Mouse (Mus musculus): ENCODE measurements around the gene Mrpl21. TPM values are rescaled to one million over a fixed set of nuclear protein-coding genes. Genes with fewer than 3 reads are reported as not detected.

Gene Mrpl21
- polyA plus RNA-seq, 1 experiment from 2014 or later: 87.2 TPM

- Histone ChIP-seq H3K27ac (replicated peaks) (no peak overlapping the region), H3K27me3 (ENCODE audit: control insufficient read depth, insufficient read depth, low read length) (no peaks in the 10 kb centered on the region), H3K4me3 (ENCODE audit: low read depth, low read length) (no peak overlapping the region), H3K9ac (ENCODE audit: low read length) (no peak overlapping the region), H3K4me2 (replicated peaks; ENCODE audit: low read depth) (no peak overlapping the region), H3K4me1 (replicated peaks; ENCODE audit: control insufficient read depth, insufficient read depth) (peaks cover 3% of the 10 kb centered on the region; the same call in 1 of the 2 replicates), H3K9me3 (ENCODE audit: control insufficient read depth, low read length) (no peaks in the 10 kb centered on the region), H3K36me3 (ENCODE audit: control insufficient read depth, insufficient read depth, low read length) (no peaks in the 10 kb centered on the region)
- 38% methylated on average over 1 of the region's 1 CpGs for WGBS
- DNase-seq (ENCODE audit: low spot score) (no peak), ATAC-seq (ENCODE audit: low FRiP score, low TSS enrichment) (peak; percentile 67)
- TF ChIP-seq EP300 (optimal IDR thresholded peaks at IDR 0.05) (no peak), CTCF (IDR thresholded peaks at IDR 0.05; ENCODE audit: low read depth) (no peak)
Observed at GRCm38 (mm10) chr19:3335917-3336316, 53.2 kb downstream of the Mrpl21 start.

GRCm38 (mm10) chr19:3336485-3337255, 54.0 kb downstream of the Mrpl21 start:
- peaks cover 3% of the 10 kb centered on the region; the same call in 1 of the 2 replicates for H3K4me1 ChIP-seq (replicated peaks; ENCODE audit: control insufficient read depth, insufficient read depth)
- no peak overlapping the region for H3K4me3 ChIP-seq (ENCODE audit: low read depth, low read length)
- no peak for TF ChIP-seq EP300 (optimal IDR thresholded peaks at IDR 0.05)
- TF ChIP-seq CTCF (IDR thresholded peaks at IDR 0.05; ENCODE audit: low read depth): no peak
- H3K9me3 ChIP-seq (ENCODE audit: control insufficient read depth, low read length): no peaks in the 10 kb centered on the region
- ATAC-seq (ENCODE audit: low FRiP score, low TSS enrichment): no peak
- no peaks in the 10 kb centered on the region for H3K27me3 ChIP-seq (ENCODE audit: control insufficient read depth, insufficient read depth, low read length)
- H3K4me2 ChIP-seq (replicated peaks; ENCODE audit: low read depth): no peak overlapping the region
- DNase-seq (ENCODE audit: low spot score): no peak
- no peak overlapping the region for H3K9ac ChIP-seq (ENCODE audit: low read length)
- H3K36me3 ChIP-seq (ENCODE audit: control insufficient read depth, insufficient read depth, low read length): no peaks in the 10 kb centered on the region
- 64% methylated on average over 8 of the region's 8 CpGs for WGBS
- no peak overlapping the region for H3K27ac ChIP-seq (replicated peaks)

GRCm38 (mm10) chr19:3339187-3339586, 56.5 kb downstream of the Mrpl21 start:
- ATAC-seq (ENCODE audit: low FRiP score, low TSS enrichment): no peak
- Histone ChIP-seq H3K9ac (ENCODE audit: low read length) (no peak overlapping the region), H3K9me3 (ENCODE audit: control insufficient read depth, low read length) (no peaks in the 10 kb centered on the region), H3K27ac (replicated peaks) (no peak overlapping the region), H3K4me3 (ENCODE audit: low read depth, low read length) (no peak overlapping the region), H3K36me3 (ENCODE audit: control insufficient read depth, insufficient read depth, low read length) (no peaks in the 10 kb centered on the region), H3K27me3 (ENCODE audit: control insufficient read depth, insufficient read depth, low read length) (no peaks in the 10 kb centered on the region), H3K4me2 (replicated peaks; ENCODE audit: low read depth) (no peak overlapping the region), H3K4me1 (replicated peaks; ENCODE audit: control insufficient read depth, insufficient read depth) (peaks cover 3% of the 10 kb centered on the region; the same call in 1 of the 2 replicates)
- TF ChIP-seq CTCF (IDR thresholded peaks at IDR 0.05; ENCODE audit: low read depth): no peak
- TF ChIP-seq EP300 (optimal IDR thresholded peaks at IDR 0.05): no peak
- no peak for DNase-seq (ENCODE audit: low spot score)
- 85% methylated on average over 8 of the region's 8 CpGs for WGBS

- no peak for TF ChIP-seq CTCF (IDR thresholded peaks at IDR 0.05; ENCODE audit: low read depth)
- no peak for TF ChIP-seq EP300 (optimal IDR thresholded peaks at IDR 0.05)
- H3K27me3 ChIP-seq (ENCODE audit: control insufficient read depth, insufficient read depth, low read length): no peaks in the 10 kb centered on the region
- DNase-seq (ENCODE audit: low spot score): no peak
- WGBS: 78% methylated on average over 3 of the region's 3 CpGs
- no peaks in the 10 kb centered on the region for H3K4me1 ChIP-seq (replicated peaks; ENCODE audit: control insufficient read depth, insufficient read depth)
- no peaks in the 10 kb centered on the region for H3K9me3 ChIP-seq (ENCODE audit: control insufficient read depth, low read length)
- no peak overlapping the region for H3K9ac ChIP-seq (ENCODE audit: low read length)
- H3K4me2 ChIP-seq (replicated peaks; ENCODE audit: low read depth): no peak overlapping the region
- H3K36me3 ChIP-seq (ENCODE audit: control insufficient read depth, insufficient read depth, low read length): no peaks in the 10 kb centered on the region
- ATAC-seq (ENCODE audit: low FRiP score, low TSS enrichment): no peak
- no peak overlapping the region for H3K27ac ChIP-seq (replicated peaks)
- H3K4me3 ChIP-seq (ENCODE audit: low read depth, low read length): no peak overlapping the region
Observed at GRCm38 (mm10) chr19:3341021-3341420, 58.3 kb downstream of the Mrpl21 start.

Small RNA genes within 50 kb of the gene (microRNA-seq; reads per million reads assigned to microRNA genes)
- gene Mir6984: 0.96 reads per million

Other genes starting within 250 kb of the Mrpl21 start
- 3.9 and 4.0 TPM in 2 replicates for gene Ighmbp2, start 116 bp downstream of the Mrpl21 start, polyA plus RNA-seq (2015; fragmentation: Nextera tagmentation; extraction: Ambion mirVana)
- 59.5 and 62.0 TPM in 2 replicates for gene Cpt1a, start 39.4 kb downstream of the Mrpl21 start, polyA plus RNA-seq (2015; fragmentation: Nextera tagmentation; extraction: Ambion mirVana)
- gene Tesmin, start 106.0 kb downstream of the Mrpl21 start, polyA plus RNA-seq (2015; fragmentation: Nextera tagmentation; extraction: Ambion mirVana): 0.34 and 0.48 TPM in 2 replicates
- 10.2 and 11.8 TPM in 2 replicates for gene Gal, start 131.6 kb downstream of the Mrpl21 start, polyA plus RNA-seq (2015; fragmentation: Nextera tagmentation; extraction: Ambion mirVana)

All from stomach, postnatal 0 days (tissue).